Mouse (Mus musculus) bone marrow macrophage, adult 2 months (primary cell): ENCODE results near the gene Armc9.

Experiments used
- CTCF ChIP-seq: IDR thresholded peaks from 2 replicates; pipeline ENCODE4 v1.5.1; 2012; ENCODE audit warnings: low read depth, mild to moderate bottlenecking, low read length, moderate library complexity
- POLR2A ChIP-seq: IDR thresholded peaks from 2 replicates; pipeline ENCODE4 v1.6.1; 2012; ENCODE audit warnings: mild to moderate bottlenecking, low read depth, low read length, borderline replicate concordance

GRCm38 (mm10) chr1:86228653-86229052 is 74.1 kb downstream of the Armc9 start:
- TF ChIP-seq CTCF (no peak), POLR2A (no peak)
